Mouse (Mus musculus): Measurements from ENCODE around the gene Gmip. TPM values are rescaled to one million over a fixed set of nuclear protein-coding genes. Genes with fewer than 3 reads are reported as not detected.

The Gmip gene
- total and polyA plus RNA-seq, 2 experiments from 2014 or later: 3.2 to 21.6 TPM

DNA sequence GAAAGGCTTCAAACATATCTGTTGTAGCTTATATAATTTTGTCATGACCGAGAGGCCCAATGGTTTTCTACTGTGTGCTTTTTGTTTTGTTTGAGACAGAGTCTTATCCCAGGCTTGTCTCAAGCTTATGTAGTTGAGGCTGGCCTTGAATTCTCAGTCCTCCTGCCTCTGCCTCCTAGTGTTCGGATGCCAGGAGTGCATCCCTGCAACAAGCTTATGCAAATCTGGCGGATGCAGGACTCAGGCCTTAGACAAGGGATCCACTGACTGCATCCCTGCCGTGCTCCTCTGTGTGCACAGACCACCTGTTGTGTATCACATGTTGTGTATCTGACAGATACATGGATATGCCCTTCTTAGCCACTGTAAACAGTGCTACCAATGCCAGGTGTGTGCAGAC, 52.3 kb downstream of the Gmip start:
- no peaks in the 10 kb centered on the region for H3K9me3 ChIP-seq (replicated peaks; ENCODE audit: control insufficient read depth, low read length)
- ATAC-seq (ENCODE audit: insufficient read depth, low read depth): no peak
- 52% methylated on average over 4 of the region's 4 CpGs for WGBS

DNA sequence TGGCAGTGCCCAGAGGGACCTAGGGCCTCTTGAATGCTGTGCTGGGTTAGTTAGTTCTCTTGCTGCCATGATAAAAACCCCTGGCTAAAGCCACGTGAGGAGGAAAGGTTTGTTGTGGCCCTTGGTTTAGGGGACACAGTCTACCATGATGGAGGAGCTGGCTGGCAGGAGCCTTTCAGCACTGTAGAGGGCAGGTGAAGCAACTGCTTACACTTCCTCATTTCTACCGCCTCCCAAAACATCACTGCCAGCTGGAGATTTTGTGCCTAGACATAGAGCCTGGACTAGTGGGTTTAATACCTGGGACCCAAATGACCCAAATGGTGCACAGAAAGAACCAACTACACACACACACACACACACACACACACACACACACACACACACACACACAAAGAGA, 52.8 kb downstream of the Gmip start:
- H3K27ac ChIP-seq (ENCODE audit: low read depth): no peak overlapping the region
- 45% methylated on average over 2 of the region's 2 CpGs for WGBS

More for the DNA sequence above, 52.3 kb downstream of the Gmip start:
- H3K4me1 ChIP-seq (ENCODE audit: control insufficient read depth, insufficient read depth): no peaks in the 10 kb centered on the region
- no peaks in the 10 kb centered on the region for H3K27me3 ChIP-seq (ENCODE audit: control insufficient read depth, insufficient read depth, low read length)
- H3K9ac ChIP-seq (replicated peaks; ENCODE audit: low read depth, low read length): no peak overlapping the region
- H3K4me2 ChIP-seq (ENCODE audit: low read depth, low read length): no peak overlapping the region
- DNase-seq (ENCODE audit: low spot score): no peak
- TF ChIP-seq EP300 (IDR thresholded peaks at IDR 0.05; ENCODE audit: low read depth) (no peak), CTCF (IDR thresholded peaks at IDR 0.05; ENCODE audit: low read depth) (0 out of 2 replicates have a peak, but pooled peaks have one; percentile 15)
- no peak overlapping the region for H3K27ac ChIP-seq (ENCODE audit: low read depth)
- H3K36me3 ChIP-seq (replicated peaks; ENCODE audit: control insufficient read depth, insufficient read depth, low read length): no peaks in the 10 kb centered on the region
- H3K4me3 ChIP-seq (ENCODE audit: low read depth, low read length): no peak overlapping the region

DNA sequence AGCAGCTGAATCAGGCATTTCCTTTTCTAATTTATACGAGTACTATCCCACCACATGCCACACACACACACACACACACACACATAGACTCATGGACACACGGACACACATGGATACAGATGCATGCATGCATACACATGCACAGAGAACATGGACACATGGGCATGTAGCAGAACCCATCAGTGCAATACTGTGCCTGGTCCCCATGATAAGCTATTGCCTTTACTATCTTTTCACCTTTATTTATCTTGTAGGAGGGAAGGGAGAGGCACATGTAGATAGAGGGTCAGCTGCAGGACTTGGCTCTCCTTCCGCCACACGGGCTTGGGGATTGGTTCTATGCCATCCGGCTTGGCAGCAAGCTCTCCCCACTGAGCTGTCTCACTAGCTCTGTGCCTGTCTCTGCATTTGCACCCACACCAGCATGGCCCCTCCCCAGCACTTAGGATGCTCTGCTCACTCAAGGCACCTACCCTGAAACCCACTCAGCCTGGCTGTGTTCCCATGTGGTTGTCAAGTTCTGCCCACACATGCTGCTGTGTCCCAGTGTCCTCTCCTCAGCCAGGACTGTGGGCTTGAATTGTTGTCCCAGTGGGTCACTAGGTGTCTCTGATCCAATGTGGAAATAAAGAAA, 55.0 kb downstream of the Gmip start:
- Histone ChIP-seq H3K36me3 (replicated peaks; ENCODE audit: control insufficient read depth, insufficient read depth, low read length) (no peaks in the 10 kb centered on the region), H3K9ac (replicated peaks; ENCODE audit: low read depth, low read length) (no peak overlapping the region), H3K27me3 (ENCODE audit: control insufficient read depth, insufficient read depth, low read length) (no peaks in the 10 kb centered on the region), H3K9me3 (replicated peaks; ENCODE audit: control insufficient read depth, low read length) (no peaks in the 10 kb centered on the region), H3K4me1 (ENCODE audit: control insufficient read depth, insufficient read depth) (no peaks in the 10 kb centered on the region), H3K4me2 (ENCODE audit: low read depth, low read length) (no peak overlapping the region), H3K27ac (ENCODE audit: low read depth) (no peak overlapping the region), H3K4me3 (ENCODE audit: low read depth, low read length) (no peak overlapping the region)
- DNase-seq (ENCODE audit: low spot score) (no peak), ATAC-seq (ENCODE audit: insufficient read depth, low read depth) (no peak)
- WGBS: 57% methylated on average over 5 of the region's 5 CpGs
- TF ChIP-seq EP300 (IDR thresholded peaks at IDR 0.05; ENCODE audit: low read depth) (no peak), CTCF (IDR thresholded peaks at IDR 0.05; ENCODE audit: low read depth) (no peak)

More for the DNA sequence above, 52.8 kb downstream of the Gmip start:
- Histone ChIP-seq H3K9ac (replicated peaks; ENCODE audit: low read depth, low read length) (no peak overlapping the region), H3K36me3 (replicated peaks; ENCODE audit: control insufficient read depth, insufficient read depth, low read length) (no peaks in the 10 kb centered on the region), H3K9me3 (replicated peaks; ENCODE audit: control insufficient read depth, low read length) (no peaks in the 10 kb centered on the region), H3K4me3 (ENCODE audit: low read depth, low read length) (no peak overlapping the region), H3K27me3 (ENCODE audit: control insufficient read depth, insufficient read depth, low read length) (no peaks in the 10 kb centered on the region), H3K4me1 (ENCODE audit: control insufficient read depth, insufficient read depth) (no peaks in the 10 kb centered on the region), H3K4me2 (ENCODE audit: low read depth, low read length) (no peak overlapping the region)
- DNase-seq (ENCODE audit: low spot score) (no peak), ATAC-seq (ENCODE audit: insufficient read depth, low read depth) (no peak)
- no peak for TF ChIP-seq EP300 (IDR thresholded peaks at IDR 0.05; ENCODE audit: low read depth)
- TF ChIP-seq CTCF (IDR thresholded peaks at IDR 0.05; ENCODE audit: low read depth): no peak

DNA sequence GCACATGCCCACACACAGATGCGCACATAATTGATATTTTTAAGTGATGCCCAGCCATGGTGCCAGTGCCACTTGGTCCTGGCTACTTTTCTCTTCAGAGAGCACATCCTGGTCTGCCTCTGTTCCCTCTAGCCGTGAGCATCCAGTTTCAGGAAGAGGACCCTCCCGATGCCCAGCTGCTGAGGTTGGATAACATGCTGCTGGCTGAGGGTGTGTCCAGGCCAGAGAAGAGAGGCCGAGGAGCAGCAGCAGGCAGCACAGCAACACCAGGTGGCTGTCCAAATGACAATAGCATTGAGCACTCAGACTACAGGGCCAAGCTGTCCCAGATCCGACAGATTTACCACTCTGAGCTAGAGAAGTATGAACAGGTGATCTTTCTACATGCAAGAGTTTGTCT, 55.7 kb downstream of the Gmip start:
- Histone ChIP-seq H3K27me3 (ENCODE audit: control insufficient read depth, insufficient read depth, low read length) (no peaks in the 10 kb centered on the region), H3K27ac (ENCODE audit: low read depth) (no peak overlapping the region), H3K36me3 (replicated peaks; ENCODE audit: control insufficient read depth, insufficient read depth, low read length) (no peaks in the 10 kb centered on the region), H3K9ac (replicated peaks; ENCODE audit: low read depth, low read length) (no peak overlapping the region), H3K9me3 (replicated peaks; ENCODE audit: control insufficient read depth, low read length) (no peaks in the 10 kb centered on the region), H3K4me1 (ENCODE audit: control insufficient read depth, insufficient read depth) (no peaks in the 10 kb centered on the region), H3K4me3 (ENCODE audit: low read depth, low read length) (no peak overlapping the region), H3K4me2 (ENCODE audit: low read depth, low read length) (no peak overlapping the region)
- DNase-seq (ENCODE audit: low spot score) (no peak), ATAC-seq (ENCODE audit: insufficient read depth, low read depth) (no peak)
- no peak for TF ChIP-seq EP300 (IDR thresholded peaks at IDR 0.05; ENCODE audit: low read depth)
- no peak for TF ChIP-seq CTCF (IDR thresholded peaks at IDR 0.05; ENCODE audit: low read depth)
- WGBS: 60% methylated on average over 5 of the region's 5 CpGs

DNA sequence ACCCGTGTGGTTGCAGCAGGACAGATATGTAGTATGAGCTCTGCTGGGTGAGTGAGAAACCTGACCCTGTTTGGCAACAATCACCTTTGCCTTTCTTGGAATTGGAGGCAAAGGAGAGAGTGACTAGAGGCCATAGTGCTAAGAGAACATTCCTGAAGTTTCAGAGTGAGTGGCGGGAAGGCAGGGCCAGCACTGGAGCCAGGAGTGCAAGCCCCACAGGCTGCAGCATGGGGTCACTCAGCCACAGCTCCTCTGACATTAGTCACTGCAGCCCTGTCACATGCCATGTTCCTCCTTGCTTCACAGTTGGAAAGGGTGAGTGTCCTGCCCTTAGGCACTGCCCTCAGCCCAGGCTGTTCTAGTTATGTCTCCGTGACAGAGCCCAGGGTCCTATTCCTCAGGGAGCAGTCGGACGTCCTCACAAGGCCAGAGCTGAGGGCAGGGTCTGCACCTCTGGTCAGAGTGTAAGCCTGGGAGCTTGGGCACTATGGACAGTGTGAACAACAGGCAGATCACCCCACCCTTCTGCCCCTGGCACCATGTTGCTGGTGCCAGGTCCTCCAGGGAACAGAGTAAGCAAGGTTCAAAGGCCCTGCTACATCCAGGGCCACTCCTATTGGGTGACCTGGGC, 59.3 kb downstream of the Gmip start:
- peak; percentile 66; the same call in 1 of the 2 replicates for ATAC-seq (ENCODE audit: insufficient read depth, low read depth)
- Histone ChIP-seq H3K27ac (ENCODE audit: low read depth) (no peak overlapping the region), H3K4me2 (ENCODE audit: low read depth, low read length) (no peak overlapping the region), H3K4me3 (ENCODE audit: low read depth, low read length) (no peak overlapping the region), H3K9me3 (replicated peaks; ENCODE audit: control insufficient read depth, low read length) (no peaks in the 10 kb centered on the region), H3K9ac (replicated peaks; ENCODE audit: low read depth, low read length) (no peak overlapping the region), H3K36me3 (replicated peaks; ENCODE audit: control insufficient read depth, insufficient read depth, low read length) (no peaks in the 10 kb centered on the region), H3K27me3 (ENCODE audit: control insufficient read depth, insufficient read depth, low read length) (no peaks in the 10 kb centered on the region), H3K4me1 (ENCODE audit: control insufficient read depth, insufficient read depth) (no peaks in the 10 kb centered on the region)
- no peak for DNase-seq (ENCODE audit: low spot score)
- TF ChIP-seq EP300 (IDR thresholded peaks at IDR 0.05; ENCODE audit: low read depth) (no peak), CTCF (IDR thresholded peaks at IDR 0.05; ENCODE audit: low read depth) (no peak)
- WGBS: 72% methylated on average over 5 of the region's 5 CpGs

Data from heart, postnatal 0 days (tissue).